Mouse (Mus musculus) limb, embryonic 14.5 days (tissue): ENCODE measurements around the gene Cep250. TPM values are rescaled to one million over a fixed set of nuclear protein-coding genes. Genes with fewer than 3 reads are reported as not detected.

ENCODE experiments used
- ATAC-seq: fragments of 200-750 bp; cut with Nextera tagmentation; 2 replicates; pipeline ENCODE4 v1.8.0; 2017; ENCODE audit warnings: low read depth, moderate number of reproducible peaks, moderate TSS enrichment; ENCODE audit not compliant: low FRiP score
- DNase-seq: peaks from one replicate; pipeline ENCODE4 v3.0.0-alpha.2; 2015; ENCODE audit warnings: low spot score
- H3K27ac ChIP-seq: fragments of 300-500 bp; sonication (generic); replicated peaks from 2 replicates; pipeline ENCODE4 v1.5.1; 2014; ENCODE audit warnings: low read depth, mild to moderate bottlenecking, low read length, moderate library complexity, mixed read lengths
- H3K27me3 ChIP-seq: fragments of 300-500 bp; sonication (generic); 2 replicates; pipeline ENCODE4 v1.6.1; 2014; ENCODE audit warnings: low read length, mixed read lengths; ENCODE audit not compliant: control insufficient read depth, insufficient read depth
- H3K36me3 ChIP-seq: fragments of 300-500 bp; sonication (generic); 2 replicates; pipeline ENCODE4 v1.6.1; 2014; ENCODE audit warnings: mild to moderate bottlenecking, low read length, moderate library complexity, mixed read lengths; ENCODE audit not compliant: control insufficient read depth, insufficient read depth
- H3K4me1 ChIP-seq: fragments of 300-500 bp; sonication (generic); 2 replicates; pipeline ENCODE4 v1.6.1; 2014; ENCODE audit warnings: antibody characterized with exemption, low read length, mixed read lengths; ENCODE audit not compliant: control insufficient read depth, insufficient read depth
- H3K4me2 ChIP-seq: fragments of 300-500 bp; sonication (generic); replicated peaks from 2 replicates; pipeline ENCODE4 v1.6.1; 2014; ENCODE audit warnings: low read depth, mild to moderate bottlenecking, low read length, moderate library complexity; ENCODE audit not compliant: severe bottlenecking
- H3K4me3 ChIP-seq: fragments of 300-500 bp; sonication (generic); replicated peaks from 2 replicates; pipeline ENCODE4 v1.5.1; 2014; ENCODE audit warnings: low read length
- H3K9ac ChIP-seq: fragments of 300-500 bp; sonication (generic); 2 replicates; pipeline ENCODE4 v1.6.1; 2014; ENCODE audit warnings: mild to moderate bottlenecking, low read depth, low read length, moderate library complexity; ENCODE audit not compliant: severe bottlenecking
- H3K9me3 ChIP-seq: fragments of 300-500 bp; sonication (generic); 2 replicates; pipeline ENCODE4 v1.6.1; 2016; ENCODE audit warnings: low read length; ENCODE audit not compliant: control insufficient read depth
- POLR2A ChIP-seq: fragments of 200-500 bp; IDR thresholded peaks from 2 replicates; pipeline ENCODE4 v1.8.0; 2012; ENCODE audit warnings: inconsistent platforms, mild to moderate bottlenecking, moderate library complexity, borderline replicate concordance; ENCODE audit not compliant: insufficient read depth, insufficient read length; ENCODE audit errors: extremely low read depth
- WGBS: fragments of 180-500 bp; shearing (Covaris S2); extraction: QIAGEN DNeasy Blood & Tissue Kit; methylation state at CpG from one replicate; pipeline ENCODE4 v1.1.7; 2014; 5-methylcytosine and 5-hydroxymethylcytosine counted together
- polyA plus RNA-seq, 2 experiments: library from polyadenylated mRNA; depleted of rRNA in 1 of 2; stranded (reverse) in 1 of 2; unstranded in 1 of 2; fragments of >200 nt; fragmentation: Nextera tagmentation in 1 of 2; extraction: Ambion mirVana in 1 of 2; gene quantifications; 2 replicates each; pipeline versions ENCODE4 v1.2.1 to v1.2.3; 2012 to 2014

Cep250 gene
- polyA plus RNA-seq, 2 experiments: 19.4 to 31.3 TPM

- DNase-seq (no peak), ATAC-seq (no peak)
- Histone ChIP-seq H3K4me2 (no peak overlapping the region), H3K4me3 (no peak overlapping the region), H3K27me3 (no peaks in the 10 kb centered on the region), H3K9ac (no peak overlapping the region), H3K36me3 (peaks cover 98% of the 10 kb centered on the region), H3K9me3 (no peaks in the 10 kb centered on the region), H3K27ac (no peak overlapping the region), H3K4me1 (no peaks in the 10 kb centered on the region)
- 95% methylated on average over 6 of the region's 6 CpGs for WGBS
- no peak for TF ChIP-seq POLR2A
Observed at GRCm38 (mm10) chr2:155987131-155987530, 30.9 kb downstream of the Cep250 start.

GRCm38 (mm10) chr2:155989085-155989484 lies 32.8 kb downstream of the Cep250 start:
- Histone ChIP-seq H3K9ac (no peak overlapping the region), H3K36me3 (peaks cover 99% of the 10 kb centered on the region), H3K27ac (no peak overlapping the region), H3K4me1 (no peaks in the 10 kb centered on the region), H3K27me3 (no peaks in the 10 kb centered on the region), H3K4me3 (no peak overlapping the region), H3K4me2 (no peak overlapping the region), H3K9me3 (no peaks in the 10 kb centered on the region)
- TF ChIP-seq POLR2A: no peak
- 87% methylated on average over 4 of the region's 4 CpGs for WGBS
- ATAC-seq (no peak), DNase-seq (no peak)

GRCm38 (mm10) chr2:155991151-155991550 lies 34.9 kb downstream of the Cep250 start:
- no peak for DNase-seq
- WGBS: 90% methylated on average over 10 of the region's 10 CpGs
- H3K36me3 ChIP-seq: peaks cover 99% of the 10 kb centered on the region

GRCm38 (mm10) chr2:155991863-155992321 lies 35.6 kb downstream of the Cep250 start:
- Histone ChIP-seq H3K9ac (no peak overlapping the region), H3K27me3 (no peaks in the 10 kb centered on the region), H3K4me3 (no peak overlapping the region), H3K4me2 (no peak overlapping the region), H3K4me1 (no peaks in the 10 kb centered on the region), H3K36me3 (peaks cover 99% of the 10 kb centered on the region), H3K9me3 (no peaks in the 10 kb centered on the region), H3K27ac (no peak overlapping the region)
- 83% methylated on average over 14 of the region's 14 CpGs for WGBS
- TF ChIP-seq POLR2A: no peak
- no peak for DNase-seq
- peak; percentile 43; the same call in 1 of the 2 replicates for ATAC-seq

More at GRCm38 (mm10) chr2:155991151-155991550, 34.9 kb downstream of the Cep250 start:
- H3K4me1 ChIP-seq: no peaks in the 10 kb centered on the region
- no peak overlapping the region for H3K4me3 ChIP-seq
- H3K4me2 ChIP-seq: no peak overlapping the region
- no peaks in the 10 kb centered on the region for H3K9me3 ChIP-seq
- no peaks in the 10 kb centered on the region for H3K27me3 ChIP-seq
- TF ChIP-seq POLR2A: no peak
- ATAC-seq: no peak
- H3K27ac ChIP-seq: no peak overlapping the region
- H3K9ac ChIP-seq: no peak overlapping the region; the same call in 1 of the 2 replicates

GRCm38 (mm10) chr2:156005393-156005792 lies 49.1 kb downstream of the Cep250 start:
- H3K4me2 ChIP-seq: no peak overlapping the region
- H3K36me3 ChIP-seq: peaks cover 8% of the 10 kb centered on the region
- no peaks in the 10 kb centered on the region for H3K27me3 ChIP-seq
- 86% methylated on average over 4 of the region's 4 CpGs for WGBS
- peaks cover 8% of the 10 kb centered on the region for H3K4me1 ChIP-seq
- H3K27ac ChIP-seq: no peak overlapping the region
- no peak for ATAC-seq
- no peak for TF ChIP-seq POLR2A
- no peaks in the 10 kb centered on the region for H3K9me3 ChIP-seq
- H3K9ac ChIP-seq: no peak overlapping the region
- no peak for DNase-seq
- no peak overlapping the region for H3K4me3 ChIP-seq
